Mouse (Mus musculus) spleen, adult 2 months (tissue): ENCODE results near the gene Rfesd.

ENCODE experiments used
- CTCF ChIP-seq: fragments of 200-500 bp; IDR thresholded peaks from 2 replicates; pipeline ENCODE4 v1.5.1; 2011; ENCODE audit warnings: mild to moderate bottlenecking, inconsistent platforms; ENCODE audit not compliant: insufficient read depth, insufficient read length, insufficient replicate concordance; ENCODE audit errors: extremely low read depth
- POLR2A ChIP-seq: fragments of 200-500 bp; IDR thresholded peaks from 2 replicates; pipeline ENCODE4 v1.6.1; 2011; ENCODE audit warnings: low read depth, low read length, inconsistent platforms

DNA sequence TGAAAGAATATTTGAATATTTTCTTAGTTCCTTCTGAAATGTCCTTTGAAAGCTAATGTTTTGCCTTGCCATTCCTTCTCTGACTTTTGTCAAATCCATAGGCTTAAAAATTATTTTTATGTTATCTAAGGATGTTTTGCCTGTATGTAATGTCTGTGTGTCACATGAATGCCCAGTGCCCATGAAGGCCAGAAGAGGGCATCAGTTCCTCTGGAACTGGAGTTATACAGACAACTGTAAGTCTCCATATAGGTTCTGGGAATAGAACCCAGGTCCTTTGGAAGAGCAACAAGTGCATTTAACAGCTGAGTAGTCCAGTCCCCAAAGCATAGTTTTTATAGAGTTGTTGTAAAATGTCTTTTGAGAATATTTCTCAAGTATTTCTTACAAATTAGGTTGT, 36.6 kb downstream of the Rfesd start:
- TF ChIP-seq POLR2A (no peak), CTCF (no peak)
